Mouse (Mus musculus) layer of hippocampus, postnatal 14 days (tissue): ENCODE measurements at regions not wholly inside any gene's neighbourhood (a gene's known extent, or its start where the extent isn't known, plus 50 kb on each side); places are given as distances from the start of the nearest gene placed in this dataset.

Source experiments
- DNase-seq, 2 experiments: peaks; one replicate each; pipeline ENCODE4 v3.0.0; 2021 to 2022; ENCODE audit warnings: low spot score in 2 of 2, mixed read lengths in 1 of 2

- DNase-seq = no peak
Measured at GRCm38 (mm10) chr7:71289702-71290101, 61.6 kb downstream of the Gm10295 start.

- DNase-seq = no peak
Measured at GRCm38 (mm10) chr7:71289266-71289665, 62.0 kb downstream of the Gm10295 start.

GRCm38 (mm10) chr7:71287441-71287840 lies 63.8 kb downstream of the Gm10295 start:
- no peak for DNase-seq

- DNase-seq = no peak
Measured at GRCm38 (mm10) chr7:71284246-71284645, 67.0 kb downstream of the Gm10295 start.

- no peak for DNase-seq
Measured at GRCm38 (mm10) chr7:71283419-71283818, 67.9 kb downstream of the Gm10295 start.

GRCm38 (mm10) chr7:71266101-71266500 lies 85.2 kb downstream of the Gm10295 start:
- no peak for DNase-seq

GRCm38 (mm10) chr7:71264115-71264514 lies 87.2 kb downstream of the Gm10295 start:
- no peak for DNase-seq

- no peak for DNase-seq
Measured at GRCm38 (mm10) chr7:71249669-71250068, 101.6 kb downstream of the Gm10295 start.

- DNase-seq = no peak
Measured at GRCm38 (mm10) chr7:71249216-71249615, 102.1 kb downstream of the Gm10295 start.

- no peak for DNase-seq
Measured at GRCm38 (mm10) chr7:71247922-71248321, 103.4 kb downstream of the Gm10295 start.

- no peak for DNase-seq
Measured at GRCm38 (mm10) chr7:71242379-71242911, 108.8 kb downstream of the Gm10295 start.

GRCm38 (mm10) chr7:71239207-71239606 lies 112.1 kb downstream of the Gm10295 start:
- no peak for DNase-seq

GRCm38 (mm10) chr7:71236334-71236733 lies 115.0 kb downstream of the Gm10295 start:
- no peak for DNase-seq

- no peak for DNase-seq
Measured at GRCm38 (mm10) chr7:71234176-71234769, 117.0 kb downstream of the Gm10295 start.

- no peak for DNase-seq
Measured at GRCm38 (mm10) chr7:71232821-71233815, 118.2 kb downstream of the Gm10295 start.

- DNase-seq = no peak
Measured at GRCm38 (mm10) chr7:71230901-71231477, 120.3 kb downstream of the Gm10295 start.

- no peak for DNase-seq
Measured at GRCm38 (mm10) chr7:71229183-71229582, 122.1 kb downstream of the Gm10295 start.

GRCm38 (mm10) chr7:71224320-71224865 lies 126.9 kb downstream of the Gm10295 start:
- no peak for DNase-seq

GRCm38 (mm10) chr7:71223513-71224319 lies 127.6 kb downstream of the Gm10295 start:
- DNase-seq = no peak

- no peak for DNase-seq
Measured at GRCm38 (mm10) chr7:71217344-71217743, 133.9 kb downstream of the Gm10295 start.

- no peak for DNase-seq
Measured at GRCm38 (mm10) chr7:71216808-71217207, 134.5 kb downstream of the Gm10295 start.
